Mouse (Mus musculus): Measurements from ENCODE around the gene Myo9b. TPM values are rescaled to one million over a fixed set of nuclear protein-coding genes. Genes with fewer than 3 reads are reported as not detected.
"Not testable (repeated sequence)": the region's sequence is repeated elsewhere in the genome, so short reads cannot be mapped to it uniquely, and the experiment has no call there.

The Myo9b gene
- polyA plus RNA-seq, 1 experiment from 2014 or later = 5.1 TPM

- H3K9ac ChIP-seq (replicated peaks) = no peak overlapping the region
- no peak overlapping the region for H3K4me3 ChIP-seq (ENCODE audit: low read depth, low read length)
- no peaks in the 10 kb centered on the region for H3K9me3 ChIP-seq (ENCODE audit: low read length)
- peaks cover 8% of the 10 kb centered on the region for H3K4me1 ChIP-seq (ENCODE audit: insufficient read depth)
- H3K27me3 ChIP-seq (ENCODE audit: insufficient read depth, low read length) = no peaks in the 10 kb centered on the region
- no peak overlapping the region for H3K4me2 ChIP-seq (ENCODE audit: low read depth, low read length)
- ATAC-seq = no peak
- 72% methylated on average over 5 of the region's 5 CpGs for WGBS (ENCODE audit: insufficient replicate concordance)
- no peaks in the 10 kb centered on the region for H3K36me3 ChIP-seq (replicated peaks; ENCODE audit: insufficient read depth, low read length)
- H3K27ac ChIP-seq (ENCODE audit: low read depth) = no peak overlapping the region
- TF ChIP-seq EP300 (IDR thresholded peaks at IDR 0.05; ENCODE audit: low read depth) (no peak), CTCF (IDR thresholded peaks at IDR 0.05; ENCODE audit: low read depth) (no peak)
- DNase-seq = no peak
Measured at GRCm38 (mm10) chr8:71282621-71283020, 10.1 kb downstream of the Myo9b start.

- not testable (repeated sequence) for H3K27me3 ChIP-seq (ENCODE audit: insufficient read depth, low read length); DNase-seq; H3K9me3 ChIP-seq (ENCODE audit: low read length); H3K4me3 ChIP-seq (ENCODE audit: low read depth, low read length); H3K4me2 ChIP-seq (ENCODE audit: low read depth, low read length); H3K9ac ChIP-seq (replicated peaks)
- H3K27ac ChIP-seq (ENCODE audit: low read depth) = peak overlapping the region; percentile 55
- peaks cover 12% of the 10 kb centered on the region for H3K36me3 ChIP-seq (replicated peaks; ENCODE audit: insufficient read depth, low read length)
- peaks cover 14% of the 10 kb centered on the region for H3K4me1 ChIP-seq (ENCODE audit: insufficient read depth)
- ATAC-seq = peak; percentile 17; the same call in 1 of the 2 replicates
- WGBS (ENCODE audit: insufficient replicate concordance) = 25% methylated on average over 2 of the region's 2 CpGs
Measured at GRCm38 (mm10) chr8:71286223-71286622, 13.7 kb downstream of the Myo9b start.

- Histone ChIP-seq H3K36me3 (replicated peaks; ENCODE audit: insufficient read depth, low read length) (peaks cover 13% of the 10 kb centered on the region), H3K4me3 (ENCODE audit: low read depth, low read length) (no peak overlapping the region), H3K9me3 (ENCODE audit: low read length) (no peaks in the 10 kb centered on the region), H3K4me2 (ENCODE audit: low read depth, low read length) (no peak overlapping the region), H3K27ac (ENCODE audit: low read depth) (peak overlapping the region; percentile 55; the same call in 1 of the 2 replicates), H3K4me1 (ENCODE audit: insufficient read depth) (peaks cover 12% of the 10 kb centered on the region), H3K9ac (replicated peaks) (no peak overlapping the region), H3K27me3 (ENCODE audit: insufficient read depth, low read length) (no peaks in the 10 kb centered on the region)
- DNase-seq = no peak
- WGBS (ENCODE audit: insufficient replicate concordance) = 31% methylated on average over 3 of the region's 3 CpGs
- ATAC-seq = peak; percentile 68
- peak; percentile 50 for TF ChIP-seq CTCF (IDR thresholded peaks at IDR 0.05; ENCODE audit: low read depth)
- no peak for TF ChIP-seq EP300 (IDR thresholded peaks at IDR 0.05; ENCODE audit: low read depth)
Measured at GRCm38 (mm10) chr8:71288441-71288949, 16.0 kb downstream of the Myo9b start.

DNA sequence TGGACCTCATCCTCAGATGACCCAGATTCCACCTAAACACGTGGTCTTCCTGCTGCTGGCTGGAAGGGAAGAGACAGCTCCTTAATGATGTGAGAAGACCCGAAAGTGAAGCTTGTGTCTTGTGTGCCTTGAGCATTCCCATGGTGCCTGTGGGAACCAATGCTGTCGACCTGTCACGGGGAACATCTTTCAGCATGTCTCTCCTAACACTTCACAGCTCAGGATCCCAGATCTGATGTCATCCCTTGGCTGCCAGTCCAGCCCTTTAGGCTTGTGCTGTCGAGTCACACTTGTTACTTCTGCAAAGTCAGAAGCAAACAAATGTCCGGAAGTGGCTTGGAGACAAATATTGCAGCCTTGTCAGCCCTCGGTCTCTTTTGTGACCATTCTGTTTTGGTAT, 16.6 kb downstream of the Myo9b start:
- no peak overlapping the region for H3K9ac ChIP-seq (replicated peaks)
- H3K27ac ChIP-seq (ENCODE audit: low read depth) = peak overlapping the region; percentile 55; the same call in 1 of the 2 replicates
- no peaks in the 10 kb centered on the region for H3K27me3 ChIP-seq (ENCODE audit: insufficient read depth, low read length)
- no peaks in the 10 kb centered on the region for H3K9me3 ChIP-seq (ENCODE audit: low read length)
- DNase-seq (no peak), ATAC-seq (peak; percentile 22; the same call in 1 of the 2 replicates)
- WGBS (ENCODE audit: insufficient replicate concordance) = 63% methylated on average over 7 of the region's 7 CpGs
- H3K4me1 ChIP-seq (ENCODE audit: insufficient read depth) = peaks cover 12% of the 10 kb centered on the region
- no peak overlapping the region for H3K4me2 ChIP-seq (ENCODE audit: low read depth, low read length)
- peaks cover 13% of the 10 kb centered on the region for H3K36me3 ChIP-seq (replicated peaks; ENCODE audit: insufficient read depth, low read length)
- H3K4me3 ChIP-seq (ENCODE audit: low read depth, low read length) = no peak overlapping the region
- TF ChIP-seq EP300 (IDR thresholded peaks at IDR 0.05; ENCODE audit: low read depth) (no peak), CTCF (IDR thresholded peaks at IDR 0.05; ENCODE audit: low read depth) (no peak)

DNA sequence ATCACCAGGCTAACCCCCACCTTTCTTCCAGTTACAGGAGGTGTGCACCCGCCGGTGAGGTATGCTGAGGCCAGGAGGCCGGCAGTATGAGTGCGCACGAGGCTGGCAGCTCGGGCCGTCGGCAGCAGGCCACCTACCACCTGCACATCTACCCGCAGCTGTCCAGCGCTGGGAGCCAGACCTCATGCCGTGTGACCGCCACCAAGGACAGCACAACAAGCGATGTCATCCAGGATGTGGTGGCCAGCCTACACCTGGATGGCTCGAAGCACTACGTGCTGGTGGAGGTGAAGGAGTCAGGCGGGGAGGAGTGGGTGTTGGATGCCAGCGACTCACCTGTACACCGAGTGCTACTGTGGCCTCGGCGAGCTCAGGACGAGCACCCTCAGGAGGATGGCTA, 17.7 kb downstream of the Myo9b start:
- TF ChIP-seq EP300 (IDR thresholded peaks at IDR 0.05; ENCODE audit: low read depth) = no peak
- no peak for TF ChIP-seq CTCF (IDR thresholded peaks at IDR 0.05; ENCODE audit: low read depth)
- DNase-seq (no peak), ATAC-seq (no peak)
- no peak overlapping the region for H3K9ac ChIP-seq (replicated peaks)
- H3K36me3 ChIP-seq (replicated peaks; ENCODE audit: insufficient read depth, low read length) = peaks cover 13% of the 10 kb centered on the region
- no peak overlapping the region for H3K4me3 ChIP-seq (ENCODE audit: low read depth, low read length)
- H3K4me1 ChIP-seq (ENCODE audit: insufficient read depth) = peaks cover 16% of the 10 kb centered on the region
- no peaks in the 10 kb centered on the region for H3K9me3 ChIP-seq (ENCODE audit: low read length)
- H3K27me3 ChIP-seq (ENCODE audit: insufficient read depth, low read length) = no peaks in the 10 kb centered on the region
- H3K4me2 ChIP-seq (ENCODE audit: low read depth, low read length) = no peak overlapping the region
- H3K27ac ChIP-seq (ENCODE audit: low read depth) = no peak overlapping the region
- 85% methylated on average over 21 of the region's 21 CpGs for WGBS (ENCODE audit: insufficient replicate concordance)

- peaks cover 12% of the 10 kb centered on the region for H3K4me1 ChIP-seq (ENCODE audit: insufficient read depth)
- no peak overlapping the region for H3K4me2 ChIP-seq (ENCODE audit: low read depth, low read length)
- TF ChIP-seq CTCF (IDR thresholded peaks at IDR 0.05; ENCODE audit: low read depth) (no peak), EP300 (IDR thresholded peaks at IDR 0.05; ENCODE audit: low read depth) (no peak)
- DNase-seq (no peak), ATAC-seq (no peak)
- WGBS (ENCODE audit: insufficient replicate concordance) = 88% methylated on average over 10 of the region's 10 CpGs
- H3K27me3 ChIP-seq (ENCODE audit: insufficient read depth, low read length) = no peaks in the 10 kb centered on the region
- H3K9ac ChIP-seq (replicated peaks) = no peak overlapping the region
- H3K4me3 ChIP-seq (ENCODE audit: low read depth, low read length) = no peak overlapping the region
- no peak overlapping the region for H3K27ac ChIP-seq (ENCODE audit: low read depth)
- no peaks in the 10 kb centered on the region for H3K9me3 ChIP-seq (ENCODE audit: low read length)
- H3K36me3 ChIP-seq (replicated peaks; ENCODE audit: insufficient read depth, low read length) = peaks cover 13% of the 10 kb centered on the region
Measured at GRCm38 (mm10) chr8:71290911-71291310, 18.4 kb downstream of the Myo9b start.

DNA sequence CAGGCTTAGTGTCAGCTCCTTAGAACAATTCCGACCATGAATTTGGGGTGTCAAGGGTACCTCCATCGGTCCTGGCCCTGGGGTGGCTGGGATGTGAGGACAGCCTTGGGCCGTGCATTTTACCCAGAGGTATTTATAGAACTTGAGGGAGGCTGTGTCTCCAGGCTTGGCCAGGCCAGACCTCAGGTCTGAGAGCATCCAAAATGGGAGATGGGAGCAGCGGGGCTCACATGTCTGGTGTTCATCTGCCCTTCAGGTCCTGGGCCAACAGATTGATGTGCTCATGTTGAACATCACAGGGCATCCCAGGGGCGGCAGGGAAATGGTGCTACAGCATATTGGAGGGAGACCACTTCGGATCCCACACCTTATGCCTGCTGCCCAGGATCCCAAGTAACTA, 18.8 kb downstream of the Myo9b start:
- Histone ChIP-seq H3K4me2 (ENCODE audit: low read depth, low read length) (no peak overlapping the region), H3K27me3 (ENCODE audit: insufficient read depth, low read length) (no peaks in the 10 kb centered on the region), H3K9me3 (ENCODE audit: low read length) (no peaks in the 10 kb centered on the region), H3K9ac (replicated peaks) (no peak overlapping the region), H3K4me1 (ENCODE audit: insufficient read depth) (peaks cover 11% of the 10 kb centered on the region), H3K4me3 (ENCODE audit: low read depth, low read length) (no peak overlapping the region), H3K27ac (ENCODE audit: low read depth) (no peak overlapping the region), H3K36me3 (replicated peaks; ENCODE audit: insufficient read depth, low read length) (peaks cover 13% of the 10 kb centered on the region)
- WGBS (ENCODE audit: insufficient replicate concordance) = 92% methylated on average over 6 of the region's 6 CpGs
- TF ChIP-seq EP300 (IDR thresholded peaks at IDR 0.05; ENCODE audit: low read depth) (no peak), CTCF (IDR thresholded peaks at IDR 0.05; ENCODE audit: low read depth) (no peak)
- ATAC-seq = no peak
- DNase-seq = no peak

- not testable (repeated sequence) for H3K9me3 ChIP-seq (ENCODE audit: low read length); H3K4me2 ChIP-seq (ENCODE audit: low read depth, low read length); H3K27ac ChIP-seq (ENCODE audit: low read depth); DNase-seq; ATAC-seq; H3K4me3 ChIP-seq (ENCODE audit: low read depth, low read length); H3K9ac ChIP-seq (replicated peaks); H3K27me3 ChIP-seq (ENCODE audit: insufficient read depth, low read length)
- peaks cover 13% of the 10 kb centered on the region for H3K36me3 ChIP-seq (replicated peaks; ENCODE audit: insufficient read depth, low read length)
- WGBS (ENCODE audit: insufficient replicate concordance) = 78% methylated on average over 3 of the region's 3 CpGs
- H3K4me1 ChIP-seq (ENCODE audit: insufficient read depth) = peaks cover 13% of the 10 kb centered on the region; the same call in 1 of the 2 replicates
Measured at GRCm38 (mm10) chr8:71293930-71294329, 21.4 kb downstream of the Myo9b start.

All from liver, postnatal 0 days (tissue).